Mouse (Mus musculus) embryo, embryonic 10 days (tissue): ENCODE measurements at regions not wholly inside any gene's neighbourhood (a gene's known extent, or its start where the extent isn't known, plus 50 kb on each side); places are given as distances from the start of the nearest gene placed in this dataset.
A peak's percentile ranks its signal among the peaks of the same experiment; 100 is the strongest.

Experiments
- DNase-seq: peaks from one replicate; pipeline ENCODE4 v3.0.0-alpha.2; 2015; ENCODE audit warnings: low spot score

DNA sequence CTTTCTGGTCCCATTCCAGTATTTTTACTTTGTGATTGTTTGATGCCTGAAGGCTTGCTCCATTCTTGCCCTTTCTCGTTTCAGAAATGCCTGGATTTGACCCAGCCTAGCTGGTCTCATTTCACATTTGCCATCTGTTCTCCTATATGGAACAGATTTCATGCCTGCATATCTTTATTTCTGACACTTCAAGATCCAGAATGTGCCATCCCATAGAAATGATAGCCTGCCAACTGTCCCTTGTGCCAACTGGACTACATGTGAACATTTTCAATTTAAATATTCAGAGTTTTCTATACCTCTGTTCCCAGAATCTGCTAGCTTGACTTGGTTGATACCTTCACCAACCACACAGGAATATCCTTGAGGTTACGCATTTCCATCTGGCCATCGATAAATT is 669.0 kb downstream of the Fscb start:
- no peak for DNase-seq

DNA sequence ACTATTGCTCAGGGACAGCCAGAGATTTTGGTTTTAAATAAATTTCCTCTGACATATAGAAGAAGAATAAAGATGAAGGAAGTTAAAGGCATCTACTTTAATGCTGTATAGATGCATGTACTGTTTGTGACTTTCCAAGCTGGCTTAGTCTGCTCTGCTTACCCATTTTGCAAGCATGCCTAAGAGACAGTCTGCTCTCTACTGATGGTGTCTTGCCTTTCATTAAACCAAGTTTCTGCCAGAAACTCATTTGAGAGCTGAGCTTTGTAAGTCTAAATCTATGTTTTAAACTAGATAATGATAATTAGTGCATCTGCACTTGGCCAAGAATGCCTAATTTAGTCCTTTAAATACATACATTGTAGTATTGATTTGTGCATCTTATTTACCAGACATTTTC is 670.5 kb downstream of the Fscb start:
- DNase-seq = no peak

DNA sequence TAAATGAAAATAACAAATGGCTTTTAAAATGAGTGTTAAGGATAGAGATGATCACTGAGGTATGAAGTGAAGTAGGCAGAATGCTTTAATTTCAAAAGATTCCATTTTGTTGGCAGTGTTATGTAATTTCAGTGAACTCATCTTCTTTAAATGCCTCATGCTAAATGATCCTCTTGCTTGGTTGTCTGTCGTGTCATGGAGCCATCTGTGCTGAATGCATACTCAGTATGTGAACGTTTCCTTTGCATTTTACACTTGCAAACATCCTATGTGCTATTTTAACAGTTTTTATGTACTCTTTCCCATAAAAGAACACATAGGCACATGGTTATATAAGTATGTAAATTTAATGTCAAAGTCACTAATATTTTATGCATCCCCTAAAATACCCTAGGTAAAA is 682.8 kb downstream of the Fscb start:
- DNase-seq = no peak

DNA sequence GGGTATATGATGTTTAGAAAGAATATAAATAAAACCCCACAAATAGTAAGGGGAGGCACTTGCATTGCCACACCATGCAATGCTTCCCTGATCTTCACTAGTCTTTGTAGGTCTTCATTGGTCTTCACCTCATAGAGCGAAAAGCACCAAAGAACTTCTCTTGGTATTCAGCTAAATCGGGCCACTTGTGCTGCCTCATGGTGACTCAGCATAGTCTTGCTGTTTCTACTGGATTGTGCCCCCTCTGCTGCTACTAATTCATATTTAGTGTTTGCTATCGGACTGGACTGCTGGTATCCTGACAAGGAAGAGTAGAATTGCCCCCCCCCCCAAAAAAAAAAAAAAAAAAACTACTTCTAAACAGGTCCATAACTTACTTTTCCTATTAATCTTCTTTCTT is 696.6 kb downstream of the Fscb start:
- DNase-seq = no peak

DNA sequence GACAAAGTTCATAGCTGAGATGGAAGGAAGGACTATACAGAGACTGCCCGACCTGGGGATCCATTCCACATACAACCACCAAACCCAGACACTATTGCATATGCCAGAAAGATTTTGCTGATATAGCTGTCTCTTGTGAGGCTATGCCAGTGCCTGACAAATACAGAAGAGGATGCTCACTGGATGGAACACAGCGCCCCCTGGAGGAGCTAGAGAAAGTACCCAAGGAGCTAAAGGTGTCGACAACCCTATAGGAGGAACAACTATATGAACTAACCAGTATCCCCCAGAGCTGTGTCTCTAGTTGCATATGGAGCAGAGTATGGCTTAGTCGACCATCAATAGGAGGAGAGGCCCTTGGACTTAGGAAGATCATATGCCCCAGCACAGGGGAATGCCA is 713.4 kb downstream of the Fscb start:
- peak; percentile 3 for DNase-seq
